Mouse (Mus musculus) adrenal gland, adult 18-20 months (tissue): Measurements from ENCODE around the gene Rdm1. TPM values are rescaled to one million over a fixed set of nuclear protein-coding genes. Genes with fewer than 3 reads are reported as not detected.

ENCODE experiments used
- DNase-seq, 2 experiments: peaks; one replicate each; pipeline ENCODE4 v3.0.0; 2021 to 2022; ENCODE audit warnings: low spot score in 2 of 2
- total RNA-seq, 2 experiments: library from RNA; stranded (reverse); gene quantifications; 1 replicate in 1 of 2; 2 replicates in 1 of 2; pipeline ENCODE4 v1.2.3; 2021

The Rdm1 gene
- total RNA-seq, 2 experiments from 2014 or later: 29.3 to 31.3 TPM

- DNase-seq: no peak
Observed at GRCm38 (mm10) chr11:101656356-101656755, 29.4 kb downstream of the Rdm1 start.

GRCm38 (mm10) chr11:101657528-101657885, 30.5 kb downstream of the Rdm1 start:
- no peak for DNase-seq

DNA sequence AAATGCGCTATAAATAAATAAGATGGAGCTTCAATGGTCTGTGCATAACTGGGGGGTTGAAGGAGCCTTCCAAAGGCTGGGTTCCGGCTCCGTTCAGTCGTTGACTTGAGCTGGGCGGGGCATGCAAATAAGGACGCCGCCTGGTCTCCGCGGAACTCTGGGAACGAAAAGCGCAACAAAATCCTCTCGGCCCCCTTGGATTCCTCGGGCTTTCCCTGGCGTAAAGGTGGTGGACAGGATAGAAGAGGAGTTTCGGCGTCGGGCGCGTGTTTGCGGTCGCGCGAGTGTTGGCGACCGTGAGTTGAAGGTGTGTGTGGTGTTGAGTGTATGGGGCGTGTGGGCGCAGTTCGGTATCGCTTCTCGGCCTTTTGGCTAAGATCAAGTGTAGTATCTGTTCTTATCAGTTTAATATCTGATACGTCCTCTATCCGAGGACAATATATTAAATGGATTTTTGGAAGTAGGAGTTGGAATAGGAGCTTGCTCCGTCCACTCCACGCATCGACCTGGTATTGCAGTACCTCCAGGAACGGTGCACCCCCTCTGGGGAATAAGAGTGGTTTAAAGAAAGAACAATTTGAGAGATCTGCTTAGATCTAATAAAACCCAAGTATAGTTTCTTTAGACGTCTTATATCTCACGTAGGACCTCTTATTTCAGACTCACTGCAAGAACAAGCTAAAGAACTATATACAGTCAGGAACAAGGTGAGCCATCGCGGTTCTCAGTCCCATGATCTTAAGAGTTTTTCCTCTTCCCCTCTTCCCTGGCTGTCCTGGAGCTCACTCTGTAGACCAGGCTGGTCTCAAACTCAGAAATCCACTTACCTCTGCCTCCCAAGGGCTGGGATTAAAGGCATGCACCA, 31.1 kb downstream of the Rdm1 start:
- peak; percentile 76 to 79 for DNase-seq

DNA sequence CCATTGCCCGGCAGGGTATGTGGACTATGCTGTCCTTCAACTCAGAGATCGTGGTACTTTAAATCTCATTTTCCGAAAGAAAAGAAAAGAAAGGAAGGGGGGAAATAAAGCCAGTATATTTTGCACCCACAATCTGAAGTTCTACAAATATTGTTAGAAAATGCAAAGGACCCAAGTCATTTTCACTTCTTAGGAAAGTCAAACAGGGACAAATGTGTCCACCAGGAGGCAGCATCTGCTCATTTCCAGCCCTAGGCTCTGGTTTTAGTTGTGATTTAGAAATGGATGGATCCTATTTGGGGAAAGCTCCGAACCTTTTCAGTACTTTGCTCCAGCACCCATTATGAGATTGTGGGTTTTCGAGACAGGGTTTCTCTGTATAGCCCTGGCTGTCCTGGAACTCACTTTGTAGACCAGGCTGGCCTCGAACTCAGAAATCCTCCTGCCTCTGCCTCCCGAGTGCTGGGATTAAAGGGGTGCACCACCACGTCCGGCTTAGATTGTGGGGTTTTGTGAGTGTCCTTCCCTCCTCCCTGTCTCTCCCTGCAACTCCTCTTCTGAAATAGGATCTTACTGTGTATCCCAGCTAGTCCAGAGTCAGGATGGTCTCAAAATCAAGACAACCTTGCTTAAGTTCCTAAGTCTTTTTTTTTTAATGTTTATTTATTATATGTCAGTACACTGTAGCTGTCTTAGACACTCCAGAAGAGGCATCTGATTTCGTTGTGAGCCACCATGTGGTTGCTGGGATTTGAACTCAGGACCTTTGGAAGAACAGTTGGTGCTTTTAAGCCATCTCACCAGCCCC, 32.0 kb downstream of the Rdm1 start:
- peak; percentile 60 to 65 for DNase-seq

DNA sequence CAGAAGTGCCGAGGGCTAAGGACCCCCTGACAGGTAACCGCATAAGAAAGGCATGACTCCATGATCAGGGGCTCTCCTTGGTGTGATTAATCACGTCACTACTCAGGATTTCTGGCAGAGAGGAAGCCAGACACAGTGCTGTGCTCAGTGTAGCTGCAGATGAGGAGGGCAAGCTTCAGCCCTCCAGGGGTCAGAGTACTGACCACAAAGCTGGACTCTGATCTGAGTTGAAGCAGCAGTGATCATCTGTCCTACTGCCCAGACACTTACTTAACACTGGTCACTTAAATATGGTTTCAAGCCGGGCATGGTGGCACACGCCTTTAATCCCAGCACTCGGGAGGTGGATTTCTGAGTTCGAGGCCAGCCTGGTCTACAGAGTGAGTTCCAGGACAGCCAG, 34.2 kb downstream of the Rdm1 start:
- no peak for DNase-seq

GRCm38 (mm10) chr11:101661786-101662185, 34.8 kb downstream of the Rdm1 start:
- no peak for DNase-seq

DNA sequence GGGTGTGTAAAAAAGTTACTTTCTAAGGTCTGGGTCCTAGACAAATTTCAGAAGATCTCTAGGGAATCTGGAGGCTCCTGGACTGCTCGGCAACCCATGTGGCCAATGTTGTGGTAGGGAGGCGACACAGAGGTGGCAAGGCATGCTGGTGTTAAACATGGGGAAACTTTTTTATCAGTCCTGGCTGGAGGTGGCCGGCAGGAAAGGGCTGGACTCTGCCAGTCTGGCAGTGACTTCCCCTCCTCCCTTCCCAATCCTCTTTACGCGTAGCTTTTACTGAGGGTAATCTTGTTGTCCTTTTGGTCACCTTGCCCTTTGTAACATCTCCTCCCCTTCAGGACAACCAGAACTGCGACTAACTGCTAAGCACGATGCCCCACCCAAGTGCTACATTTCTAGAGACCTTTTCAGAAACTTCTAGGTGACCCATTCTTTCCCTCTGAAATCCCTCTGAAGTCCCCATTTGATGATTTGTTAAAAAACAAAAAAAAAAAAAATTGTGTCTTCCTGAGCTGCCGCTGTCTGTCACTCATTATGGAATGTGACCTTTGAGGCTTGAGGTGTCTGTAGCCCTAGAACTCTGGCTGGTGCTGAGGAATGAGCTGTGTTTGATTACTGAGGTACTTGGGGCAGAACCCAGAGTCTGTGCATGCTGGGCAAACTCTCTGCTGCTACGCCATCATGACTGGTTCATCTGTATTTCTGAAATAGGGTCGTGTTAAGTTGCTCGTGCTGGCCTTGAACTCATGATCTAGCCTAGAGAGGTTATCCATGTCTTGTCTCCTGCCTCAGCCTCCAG, 36.4 kb downstream of the Rdm1 start:
- DNase-seq: no peak

- peak; percentile 97 to 98 for DNase-seq
Observed at GRCm38 (mm10) chr11:101664825-101665635, 38.0 kb downstream of the Rdm1 start, which contains the start of gene Arl4d. TSS of gene Arl4d (plus strand) at chr11:101665541.

DNA sequence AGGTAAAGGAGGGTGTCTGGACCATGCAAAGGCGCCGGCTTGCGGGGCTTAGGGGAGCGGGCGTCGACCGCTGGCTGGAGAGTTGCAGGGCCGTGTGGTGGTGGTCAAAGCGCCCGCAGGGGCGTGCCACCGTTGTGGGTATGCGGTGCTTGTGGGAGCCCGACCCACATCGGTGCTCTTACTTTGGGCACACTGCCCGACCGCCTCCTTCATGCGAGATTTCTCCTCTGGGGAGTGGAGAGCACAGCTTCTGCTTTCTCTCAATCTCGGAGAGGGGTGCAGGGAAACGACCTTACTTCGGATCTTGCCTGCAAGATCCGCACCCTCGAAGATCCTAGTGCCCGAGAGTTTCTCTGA, 38.6 kb downstream of the Rdm1 start:
- DNase-seq: no peak

DNA sequence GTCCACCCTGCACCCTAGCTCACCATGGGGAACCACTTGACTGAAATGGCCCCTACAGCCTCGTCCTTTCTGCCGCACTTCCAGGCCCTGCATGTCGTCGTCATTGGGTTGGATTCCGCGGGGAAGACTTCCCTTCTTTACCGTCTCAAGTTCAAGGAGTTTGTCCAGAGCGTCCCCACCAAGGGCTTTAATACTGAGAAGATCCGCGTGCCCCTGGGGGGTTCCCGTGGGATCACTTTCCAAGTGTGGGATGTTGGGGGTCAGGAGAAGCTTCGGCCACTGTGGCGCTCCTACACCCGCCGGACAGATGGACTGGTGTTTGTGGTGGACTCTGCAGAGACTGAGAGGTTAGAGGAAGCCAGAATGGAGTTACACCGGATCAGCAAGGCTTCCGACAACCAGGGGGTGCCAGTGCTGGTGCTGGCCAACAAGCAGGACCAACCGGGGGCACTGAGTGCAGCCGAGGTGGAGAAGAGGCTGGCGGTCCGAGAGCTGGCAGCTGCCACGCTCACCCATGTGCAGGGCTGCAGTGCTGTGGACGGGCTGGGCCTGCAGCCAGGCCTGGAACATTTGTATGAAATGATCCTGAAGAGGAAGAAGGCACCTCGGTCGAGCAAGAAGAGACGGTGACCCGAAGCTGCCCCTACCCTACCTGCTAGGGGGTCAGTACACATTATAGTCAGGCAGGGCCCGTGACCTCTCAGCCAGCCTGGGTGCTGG, 39.8 kb downstream of the Rdm1 start:
- no peak for DNase-seq

DNA sequence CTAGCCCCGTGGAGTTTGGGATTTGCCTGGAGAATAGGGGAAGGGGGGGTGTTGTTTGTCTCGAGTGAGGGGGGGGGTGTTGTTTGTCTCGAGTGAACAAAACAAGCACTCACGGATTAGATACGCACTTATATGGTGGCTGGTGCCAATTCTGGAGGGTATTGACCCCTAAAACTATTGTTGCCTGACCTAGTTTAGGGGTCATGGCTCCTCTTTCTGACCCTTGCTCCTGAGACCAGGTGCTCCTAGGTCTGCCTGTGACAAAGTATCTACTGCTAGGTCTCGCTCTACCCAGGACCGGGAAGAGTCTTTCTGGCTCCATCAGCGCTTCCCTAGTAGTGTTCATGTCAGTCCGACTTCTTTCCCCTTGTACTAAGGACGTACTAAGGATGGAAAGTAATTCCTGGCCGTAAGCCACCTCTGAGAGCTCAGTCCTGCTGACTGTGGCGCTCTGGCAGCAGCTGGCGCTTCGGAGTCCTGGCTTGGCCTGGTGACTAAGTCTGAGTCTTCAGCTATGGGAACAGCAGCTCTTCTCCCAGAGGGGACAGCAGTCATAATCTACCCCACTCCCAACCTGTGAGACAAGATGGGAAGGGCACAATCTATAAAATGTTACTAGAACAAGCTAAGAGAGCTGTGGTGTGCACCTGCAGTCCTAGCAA, 41.0 kb downstream of the Rdm1 start:
- peak in 1 of 2 experiments; percentile 44 for DNase-seq

DNA sequence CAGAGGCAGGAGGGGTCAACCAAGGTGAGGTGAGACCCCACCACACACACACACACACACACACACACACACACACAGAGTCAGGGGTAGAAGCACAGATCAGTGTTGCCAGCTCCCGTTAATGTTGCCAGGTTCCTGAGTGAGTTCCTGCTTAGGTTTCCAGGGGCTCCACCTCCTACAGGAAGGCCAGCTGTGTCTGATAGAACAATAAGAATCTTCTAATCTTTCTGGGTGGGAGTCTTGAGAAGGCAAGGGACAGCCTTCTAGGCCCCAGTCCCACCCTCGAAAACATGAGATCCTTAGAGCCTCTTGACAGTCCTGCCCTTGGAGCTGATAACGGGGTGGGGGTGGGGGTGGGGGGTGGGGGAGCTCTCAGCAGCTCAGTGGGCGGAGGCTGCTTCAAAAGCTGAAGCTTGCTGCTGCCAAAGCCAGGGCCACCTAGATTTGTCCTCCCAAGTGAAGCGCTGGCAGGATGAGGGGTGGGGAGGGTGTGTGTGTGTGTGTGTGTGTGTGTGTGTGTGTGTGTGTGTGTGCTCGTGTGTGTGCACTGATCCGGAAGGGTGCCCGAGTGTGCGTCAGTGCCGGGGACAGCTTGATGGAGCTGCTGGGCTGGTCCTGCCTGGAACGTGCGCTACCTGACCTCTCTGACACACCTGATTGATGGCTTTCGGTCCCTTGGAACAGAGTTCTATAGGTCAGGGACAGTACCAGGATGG, 41.7 kb downstream of the Rdm1 start:
- no peak for DNase-seq

- no peak for DNase-seq
Observed at GRCm38 (mm10) chr11:101670334-101670733, 43.3 kb downstream of the Rdm1 start.

- DNase-seq: no peak
Observed at GRCm38 (mm10) chr11:101671255-101671654, 44.3 kb downstream of the Rdm1 start.

DNA sequence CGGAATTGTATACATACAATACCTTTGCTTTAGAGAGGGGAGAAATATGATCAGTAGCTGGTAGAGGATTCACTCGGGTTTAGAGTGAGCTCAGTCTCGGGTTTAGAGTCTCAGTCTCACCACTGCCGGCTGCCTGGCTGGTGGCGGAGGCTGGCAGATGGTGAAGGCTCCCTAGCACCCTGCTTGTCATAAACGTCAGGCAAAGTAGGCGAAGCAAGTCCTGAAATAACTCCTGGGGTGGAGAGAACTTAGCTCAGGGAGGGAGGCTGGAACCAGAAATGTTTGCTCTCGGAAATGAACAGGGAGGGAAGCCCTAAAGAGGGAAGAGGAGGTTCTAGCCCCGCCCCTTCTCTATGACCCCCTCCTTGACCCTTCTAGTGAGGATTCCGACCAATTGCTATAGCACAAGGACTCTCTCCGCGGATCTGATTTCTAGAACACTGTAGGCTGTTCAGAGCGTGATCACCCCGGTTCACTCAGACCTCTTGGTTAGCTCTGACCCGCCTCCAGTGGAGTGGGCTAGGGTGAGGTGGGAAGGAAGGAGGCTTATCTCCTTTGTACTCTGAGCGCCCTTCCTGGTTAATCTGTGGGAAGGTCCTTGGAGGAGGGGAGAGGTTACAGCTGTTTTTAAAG, 46.1 kb downstream of the Rdm1 start:
- DNase-seq: no peak

- DNase-seq: no peak
Observed at GRCm38 (mm10) chr11:101674106-101674505, 47.1 kb downstream of the Rdm1 start.

- no peak for DNase-seq
Observed at GRCm38 (mm10) chr11:101675349-101675748, 48.4 kb downstream of the Rdm1 start.

DNA sequence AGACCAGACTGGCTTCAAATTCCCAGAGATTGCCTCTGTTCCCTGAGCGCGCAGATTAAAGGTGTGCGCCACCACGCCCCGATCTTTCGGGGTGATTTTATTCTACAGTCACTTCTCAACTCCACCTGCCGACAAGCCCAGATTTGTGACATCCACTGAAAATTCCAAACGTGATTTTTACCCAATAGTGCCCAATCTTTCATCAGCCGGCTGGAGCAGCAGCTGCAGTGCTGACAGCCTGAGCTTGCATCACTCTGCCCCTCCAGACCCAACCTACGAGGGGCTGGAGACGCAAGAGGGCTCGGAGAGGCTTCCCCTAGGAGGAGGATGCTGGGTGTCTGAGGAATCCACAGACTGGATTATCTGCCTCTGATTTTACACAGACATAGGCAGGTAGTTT, 50.7 kb downstream of the Rdm1 start:
- DNase-seq: no peak
